Mouse (Mus musculus) adrenal gland, postnatal 14 days (tissue): ENCODE data around the gene Nkiras2. TPM values are rescaled to one million over a fixed set of nuclear protein-coding genes. Genes with fewer than 3 reads are reported as not detected.
"Not testable (repeated sequence)": the region's sequence is repeated elsewhere in the genome, so short reads cannot be mapped to it uniquely, and the experiment has no call there.

Source experiments
- DNase-seq: peaks from one replicate; pipeline ENCODE4 v3.0.0; 2021; ENCODE audit warnings: mixed read lengths
- long read RNA-seq, 2 experiments: library from polyadenylated mRNA; stranded (forward); transcript quantifications; one replicate each; pipeline ENCODE4 v2.0.0; 2021
- total RNA-seq: library from RNA; stranded (reverse); gene quantifications from 2 replicates; pipeline ENCODE4 v1.2.3, GENCODE M21; 2021

Nkiras2 gene
- 41.1 and 44.4 TPM in 2 replicates for total RNA-seq
- long read RNA-seq, experiment 1, transcript Nkiras2-201 (4 exons, 2,097 nt): major isoform, 80 of 92 reads
- long read RNA-seq, experiment 1, partial matches to known transcripts: 2 of 92 reads
- long read RNA-seq, experiment 1, other reads (novel, unspliced or antisense): 10 of 92 reads
- long read RNA-seq, experiment 2, transcript Nkiras2-201 (4 exons, 2,097 nt): major isoform, 46 of 57 reads
- long read RNA-seq, experiment 2, partial matches to known transcripts: 3 of 57 reads
- long read RNA-seq, experiment 2, other reads (novel, unspliced or antisense): 7 of 57 reads

GRCm38 (mm10) chr11:100618761-100619484 lies at the start of gene Nkiras2:
TSS of gene Nkiras2 (plus strand) at chr11:100619244.
- DNase-seq: peak; percentile 83

DNA sequence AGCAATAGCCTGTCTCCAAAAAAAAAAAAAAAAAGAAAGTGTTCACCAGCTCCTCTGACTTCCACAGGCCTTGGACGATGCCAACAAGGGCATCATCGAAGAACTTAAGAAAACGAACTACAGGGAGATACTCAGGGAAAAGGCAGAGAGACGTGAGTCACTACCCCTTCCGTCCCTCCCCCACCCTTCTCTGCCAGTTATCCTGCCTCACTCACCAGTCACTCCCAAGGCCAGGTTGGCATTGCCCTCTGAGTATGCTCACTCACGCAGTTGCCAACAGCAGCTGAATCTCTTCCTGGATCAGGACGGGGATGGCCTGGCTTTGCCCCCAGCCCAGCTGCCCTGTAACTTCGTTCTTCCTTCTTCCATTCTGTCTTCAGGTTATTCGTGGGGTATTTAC lies 49.3 kb upstream of the Nkiras2 start:
- DNase-seq: peak; percentile 90

GRCm38 (mm10) chr11:100570430-100571201 lies 48.4 kb upstream of the Nkiras2 start:
- peak; percentile 87 for DNase-seq

DNA sequence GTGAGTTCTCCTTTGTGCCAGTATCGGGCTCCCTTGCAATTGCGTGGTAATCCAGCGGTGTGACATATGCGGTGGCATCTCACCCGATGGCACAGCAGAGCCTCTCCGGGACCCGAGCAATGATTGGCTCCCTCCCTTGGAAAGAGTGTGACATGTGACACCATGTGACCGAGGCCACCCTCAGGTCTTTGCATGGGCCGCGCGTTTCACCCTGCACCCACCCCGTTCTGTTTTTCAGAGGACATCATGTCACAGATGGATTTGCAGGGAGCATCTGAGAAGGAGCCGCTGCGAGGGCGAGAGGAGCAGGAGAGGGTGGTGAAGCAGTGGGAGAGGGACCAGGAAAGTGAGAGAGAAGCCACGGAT lies 47.9 kb upstream of the Nkiras2 start:
- DNase-seq: peak; percentile 31

- no peak for DNase-seq
These were observed 44.9 kb upstream of the Nkiras2 start for GRCm38 (mm10) chr11:100574188-100574587.

GRCm38 (mm10) chr11:100574708-100575483 lies 44.1 kb upstream of the Nkiras2 start, which contains the start of gene Cnp:
TSS of gene Cnp (plus strand) at chr11:100574904.
- peak; percentile 92 for DNase-seq

DNA sequence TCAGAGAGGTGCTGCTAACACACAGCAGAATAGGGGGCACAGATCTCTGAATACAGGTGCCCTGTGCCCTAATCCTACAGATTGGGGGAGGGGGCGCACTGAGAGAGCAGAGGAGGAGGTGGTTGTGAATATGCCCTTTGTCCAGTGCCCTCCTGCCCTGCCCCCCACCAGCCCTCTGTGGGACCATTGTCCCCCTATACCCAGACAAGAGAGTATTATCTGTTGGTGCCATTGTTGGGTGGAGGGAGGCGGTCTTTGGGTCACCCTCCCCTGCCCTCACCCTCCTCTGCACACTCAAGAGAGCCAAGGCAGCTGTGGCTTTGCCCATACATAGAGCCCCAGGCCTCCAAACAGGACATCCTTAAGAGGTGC lies 43.6 kb upstream of the Nkiras2 start:
- peak; percentile 28 for DNase-seq

DNA sequence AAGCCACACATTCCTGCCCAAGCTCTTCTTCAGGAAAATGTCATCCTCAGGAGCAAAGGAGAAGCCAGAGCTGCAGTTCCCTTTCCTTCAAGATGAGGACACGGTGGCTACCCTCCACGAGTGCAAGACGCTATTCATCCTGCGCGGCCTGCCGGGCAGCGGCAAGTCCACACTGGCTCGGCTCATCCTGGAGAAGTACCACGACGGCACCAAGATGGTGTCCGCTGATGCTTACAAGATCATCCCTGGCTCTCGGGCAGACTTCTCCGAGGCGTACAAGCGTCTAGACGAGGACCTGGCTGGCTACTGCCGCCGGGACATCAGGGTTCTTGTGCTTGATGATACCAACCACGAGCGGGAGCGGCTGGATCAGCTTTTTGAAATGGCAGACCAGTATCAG lies 42.8 kb upstream of the Nkiras2 start:
- no peak for DNase-seq

DNA sequence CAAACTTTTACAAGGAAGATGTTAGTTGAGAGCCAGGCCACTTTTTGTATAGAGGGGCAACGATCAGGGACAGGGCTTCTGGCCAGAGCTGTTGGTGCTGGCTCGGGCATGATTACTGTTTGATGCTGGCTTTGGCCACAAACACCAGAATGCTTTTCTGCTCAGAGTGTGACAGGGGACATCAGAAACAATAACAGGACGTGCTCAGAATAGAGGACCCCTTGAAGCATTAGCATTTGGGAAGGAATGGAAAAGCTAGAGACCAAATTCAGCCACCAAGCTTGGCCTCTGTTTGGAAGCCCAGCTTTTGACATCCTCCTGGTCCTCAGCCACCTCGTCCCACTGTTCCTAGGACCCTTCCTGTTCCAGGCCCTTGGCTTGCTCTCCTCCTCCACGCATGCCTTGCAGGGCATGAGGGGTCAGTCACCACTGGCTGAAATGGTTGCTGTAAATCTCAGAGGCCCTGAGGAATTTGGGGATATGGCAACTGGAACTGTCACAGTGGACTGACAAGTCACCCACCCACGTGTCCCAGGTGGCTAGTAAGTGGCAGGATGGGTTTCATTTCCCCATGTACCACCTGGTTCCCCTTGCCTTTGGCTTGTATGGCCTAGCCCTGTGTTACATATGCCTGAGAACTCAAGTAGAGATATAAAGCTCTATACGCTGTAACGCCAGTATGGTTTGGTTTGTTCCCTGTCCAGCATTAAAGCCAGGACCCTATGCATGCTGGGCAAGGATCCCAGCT lies 41.0 kb upstream of the Nkiras2 start:
- DNase-seq: no peak

- DNase-seq: no peak
These were observed 39.8 kb upstream of the Nkiras2 start for GRCm38 (mm10) chr11:100579116-100579799.

DNA sequence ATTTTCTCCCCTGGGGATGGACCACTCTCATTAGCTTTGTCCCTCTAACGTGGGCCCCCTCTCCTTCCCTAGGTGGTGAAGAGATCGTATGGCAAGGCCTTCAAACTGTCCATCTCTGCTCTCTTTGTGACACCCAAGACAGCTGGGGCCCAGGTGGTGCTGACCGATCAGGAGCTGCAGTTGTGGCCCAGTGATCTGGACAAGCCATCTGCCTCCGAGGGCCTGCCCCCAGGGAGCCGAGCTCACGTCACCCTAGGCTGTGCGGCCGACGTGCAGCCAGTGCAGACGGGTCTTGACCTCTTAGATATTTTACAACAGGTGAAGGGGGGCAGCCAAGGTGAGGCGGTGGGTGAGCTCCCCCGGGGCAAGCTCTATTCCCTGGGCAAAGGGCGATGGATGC lies 38.8 kb upstream of the Nkiras2 start:
- DNase-seq: no peak

- DNase-seq: peak; percentile 69
These were observed 37.3 kb upstream of the Nkiras2 start for GRCm38 (mm10) chr11:100581756-100582155.

DNA sequence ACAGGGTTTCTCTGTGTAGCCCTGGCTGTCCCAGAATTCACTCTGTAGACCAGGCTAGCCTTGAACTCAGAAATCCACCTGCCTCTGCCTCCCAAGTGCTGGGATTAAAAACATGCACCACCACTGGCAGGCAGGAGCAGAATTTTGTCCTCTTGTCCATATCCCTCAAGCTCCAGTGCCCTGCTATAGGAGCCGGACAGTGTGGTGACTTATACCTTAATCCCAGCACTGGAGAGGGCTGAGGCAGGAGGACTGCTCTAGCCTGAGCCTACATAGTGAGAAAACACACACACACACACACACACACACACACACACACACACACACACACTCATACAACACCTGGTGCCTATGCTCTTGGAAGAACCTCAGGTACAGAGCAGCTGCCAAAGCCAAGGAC lies 36.6 kb upstream of the Nkiras2 start:
- DNase-seq: not testable (repeated sequence)

GRCm38 (mm10) chr11:100582836-100583235 lies 36.2 kb upstream of the Nkiras2 start:
- no peak for DNase-seq

DNA sequence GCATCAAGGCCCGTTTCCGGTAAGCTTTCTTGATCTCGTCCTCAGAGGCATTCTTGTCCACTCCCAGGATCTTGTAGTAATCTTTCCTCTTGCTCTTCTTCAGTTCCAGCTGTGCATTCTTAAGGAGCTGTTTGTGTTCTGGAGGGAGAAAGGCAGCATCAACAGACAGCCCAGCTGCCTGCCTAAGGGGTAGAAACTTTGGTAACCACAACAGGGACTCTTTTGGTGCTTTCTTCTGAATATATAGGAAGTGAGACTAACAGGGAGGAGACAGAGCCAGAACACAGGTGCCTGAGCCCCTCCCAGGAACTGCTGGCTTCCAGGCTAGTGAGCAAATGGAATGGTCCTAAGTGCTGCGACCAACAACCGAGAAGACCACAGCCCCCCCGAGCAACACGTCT lies 34.5 kb upstream of the Nkiras2 start:
- no peak for DNase-seq

GRCm38 (mm10) chr11:100585148-100585547 lies 33.9 kb upstream of the Nkiras2 start:
- DNase-seq: no peak

DNA sequence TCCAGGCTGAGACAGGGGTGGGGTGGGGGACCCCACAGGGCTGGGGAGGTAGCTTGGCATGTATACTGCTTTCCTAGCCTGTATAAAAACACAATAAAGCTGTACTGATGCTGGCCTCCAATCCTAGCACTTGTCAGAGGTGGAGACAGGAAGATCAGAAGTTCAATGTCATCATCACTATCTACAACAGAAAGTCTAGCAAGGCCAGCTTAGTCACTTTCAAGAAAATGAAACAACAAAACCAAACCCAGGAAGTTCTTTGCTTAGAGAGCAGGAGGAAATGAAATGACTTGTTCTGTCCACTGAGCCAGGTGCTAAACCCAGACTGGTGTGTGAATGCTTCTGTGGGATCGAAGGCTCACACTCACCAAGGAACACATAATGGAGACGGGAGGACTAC lies 30.6 kb upstream of the Nkiras2 start:
- no peak for DNase-seq

DNA sequence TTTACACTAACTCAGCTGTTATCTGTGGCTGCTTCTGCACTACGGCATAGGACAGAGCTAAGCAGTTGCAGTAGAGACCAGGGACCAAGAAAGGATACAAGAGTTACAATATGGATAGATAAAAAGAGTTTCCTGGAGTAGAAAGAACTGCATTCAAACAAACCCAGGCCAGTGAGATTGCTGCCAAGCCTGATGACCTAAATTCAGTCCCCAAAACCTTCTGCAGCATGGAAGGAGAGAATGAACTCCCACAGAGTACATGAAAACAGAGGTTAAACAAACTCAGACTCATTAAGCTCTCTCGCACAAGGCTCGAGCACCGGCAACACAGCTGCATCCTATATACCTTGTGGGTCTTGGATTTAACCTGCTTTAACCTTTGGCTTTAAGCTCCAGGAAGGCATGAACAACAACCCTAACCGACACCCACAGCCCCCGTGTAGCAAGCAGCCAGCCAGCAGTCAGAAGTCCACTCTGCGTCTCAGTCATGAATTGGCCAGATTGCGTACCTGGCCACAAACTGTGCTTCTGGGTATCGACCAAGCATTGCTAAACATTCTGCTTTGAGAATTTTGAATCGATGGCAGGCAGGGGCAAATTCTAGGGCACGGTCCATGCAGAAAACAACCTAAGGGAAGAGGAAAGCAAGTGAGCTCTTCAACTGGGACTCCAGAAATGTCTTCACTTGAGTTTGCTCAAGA lies 26.5 kb upstream of the Nkiras2 start:
- DNase-seq: no peak

DNA sequence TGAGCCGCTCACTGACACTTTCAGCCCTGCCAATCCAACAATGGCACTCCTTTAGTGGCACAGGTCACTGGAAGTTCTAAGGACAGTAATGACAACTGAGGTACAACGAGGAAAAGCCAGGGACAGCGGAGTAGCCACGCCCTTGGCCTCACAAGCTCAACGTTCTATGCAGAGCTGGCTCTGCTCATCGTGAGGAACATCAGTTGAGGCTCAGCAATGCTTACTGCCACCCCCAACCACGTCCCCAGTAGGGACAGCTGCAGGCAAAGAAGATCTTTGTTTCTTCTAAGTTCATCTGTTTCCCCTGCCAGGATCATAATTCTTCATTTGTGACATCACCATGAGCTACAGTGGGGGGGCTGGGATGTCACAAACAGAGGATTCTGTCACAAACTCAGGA lies 24.4 kb upstream of the Nkiras2 start:
- no peak for DNase-seq

DNA sequence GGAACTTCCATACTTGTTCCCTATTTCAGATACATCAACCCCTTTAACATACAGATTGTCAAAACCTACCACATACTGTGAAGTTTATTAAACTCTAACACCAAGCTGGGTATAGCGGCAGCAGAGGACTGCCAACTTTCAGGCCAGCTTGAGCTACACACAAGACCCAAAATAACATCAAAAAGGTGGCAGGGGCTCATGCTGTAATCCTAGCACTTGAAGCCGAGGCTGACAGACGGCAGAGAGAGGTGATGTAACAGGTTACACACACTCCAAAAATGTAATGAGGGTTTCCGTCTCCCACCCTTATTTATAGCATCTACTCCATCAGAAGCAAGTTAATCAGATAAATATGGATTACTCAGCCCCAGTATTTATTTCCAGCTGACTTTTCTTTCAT lies 23.5 kb upstream of the Nkiras2 start:
- no peak for DNase-seq
